Mouse (Mus musculus) midbrain, embryonic 14.5 days (tissue): Measurements from ENCODE around the gene Commd1. TPM values are rescaled to one million over a fixed set of nuclear protein-coding genes. Genes with fewer than 3 reads are reported as not detected.

Experiments
- ATAC-seq: fragments of 200-750 bp; cut with Nextera tagmentation; 2 replicates; pipeline ENCODE4 v1.8.0; 2017; ENCODE audit warnings: moderate number of reproducible peaks, moderate library complexity; ENCODE audit not compliant: low FRiP score, low TSS enrichment
- DNase-seq: peaks from one replicate; pipeline ENCODE4 v3.0.0-alpha.2; 2015
- H3K27ac ChIP-seq: fragments of 300-500 bp; sonication (generic); replicated peaks from 2 replicates; pipeline ENCODE4 v1.5.1; 2014; ENCODE audit warnings: mild to moderate bottlenecking, low read depth, low read length, moderate library complexity
- H3K27me3 ChIP-seq: fragments of 300-500 bp; sonication (generic); 2 replicates; pipeline ENCODE4 v1.6.1; 2014; ENCODE audit warnings: low read length, control low read depth, mixed read lengths; ENCODE audit not compliant: control insufficient read depth, insufficient read depth
- H3K36me3 ChIP-seq: fragments of 300-500 bp; sonication (generic); 2 replicates; pipeline ENCODE4 v1.6.1; 2014; ENCODE audit warnings: low read length, control low read depth; ENCODE audit not compliant: control insufficient read depth, insufficient read depth
- H3K4me1 ChIP-seq: fragments of 300-500 bp; sonication (generic); 2 replicates; pipeline ENCODE4 v1.6.1; 2014; ENCODE audit warnings: mild to moderate bottlenecking, antibody characterized with exemption, low read length, control low read depth; ENCODE audit not compliant: control insufficient read depth, insufficient read depth
- H3K4me2 ChIP-seq: fragments of 300-500 bp; sonication (generic); 2 replicates; pipeline ENCODE4 v1.6.1; 2014; ENCODE audit warnings: mild to moderate bottlenecking, low read length, moderate library complexity
- H3K4me3 ChIP-seq: fragments of 300-500 bp; sonication (generic); replicated peaks from 2 replicates; pipeline ENCODE4 v1.5.1; 2014; ENCODE audit warnings: low read depth, low read length
- H3K9ac ChIP-seq: fragments of 300-500 bp; sonication (generic); replicated peaks from 2 replicates; pipeline ENCODE4 v1.6.1; 2014; ENCODE audit warnings: mild to moderate bottlenecking, low read length, moderate library complexity
- H3K9me3 ChIP-seq: fragments of 300-500 bp; sonication (generic); 2 replicates; pipeline ENCODE4 v1.6.1; 2016; ENCODE audit warnings: low read length, control low read depth, mixed read lengths; ENCODE audit not compliant: control insufficient read depth
- WGBS: fragments of 180-500 bp; shearing (Covaris S2); extraction: QIAGEN DNeasy Blood & Tissue Kit; methylation state at CpG from one replicate; pipeline ENCODE4 v1.1.7; 2014; 5-methylcytosine and 5-hydroxymethylcytosine counted together
- polyA plus RNA-seq: library from polyadenylated mRNA; unstranded; fragments of >200 nt; fragmentation: Nextera tagmentation; extraction: Ambion mirVana; gene quantifications from 2 replicates; pipeline ENCODE4 v1.2.1, GENCODE M21; 2014

The Commd1 gene
- polyA plus RNA-seq, 1 experiment from 2014 or later = 270 TPM

GRCm38 (mm10) chr11:22981543-22981950 lies 635 bp downstream of the Commd1 start:
- no peak for DNase-seq

GRCm38 (mm10) chr11:22981041-22981440 lies 1.1 kb downstream of the Commd1 start:
- Histone ChIP-seq H3K4me2 (peak overlapping the region; percentile 79), H3K4me1 (peaks cover 18% of the 10 kb centered on the region), H3K27ac (no peak overlapping the region), H3K4me3 (peak overlapping the region; percentile 59), H3K9me3 (no peaks in the 10 kb centered on the region), H3K27me3 (no peaks in the 10 kb centered on the region), H3K9ac (peak overlapping the region; percentile 76; the same call in 1 of the 2 replicates), H3K36me3 (peaks cover 16% of the 10 kb centered on the region; the same call in 1 of the 2 replicates)
- ATAC-seq (no peak), DNase-seq (no peak)
- WGBS = 47% methylated on average over 4 of the region's 4 CpGs

More at GRCm38 (mm10) chr11:22981543-22981950, 635 bp downstream of the Commd1 start:
- Histone ChIP-seq H3K9me3 (no peaks in the 10 kb centered on the region), H3K4me2 (peak overlapping the region; percentile 79), H3K27ac (peak overlapping the region; percentile 92), H3K27me3 (no peaks in the 10 kb centered on the region), H3K4me1 (peaks cover 13% of the 10 kb centered on the region), H3K4me3 (peak overlapping the region; percentile 59), H3K36me3 (peaks cover 16% of the 10 kb centered on the region; the same call in 1 of the 2 replicates), H3K9ac (peak overlapping the region; percentile 76)
- ATAC-seq = peak; percentile 24
- 3% methylated on average over 12 of the region's 12 CpGs for WGBS

- peaks cover 29% of the 10 kb centered on the region for H3K4me1 ChIP-seq
- no peak overlapping the region for H3K4me3 ChIP-seq
- H3K9me3 ChIP-seq = no peaks in the 10 kb centered on the region
- ATAC-seq (no peak), DNase-seq (no peak)
- peaks cover 16% of the 10 kb centered on the region; the same call in 1 of the 2 replicates for H3K36me3 ChIP-seq
- WGBS = 87% methylated on average over 1 of the region's 1 CpGs
- H3K27ac ChIP-seq = no peak overlapping the region
- H3K4me2 ChIP-seq = no peak overlapping the region
- no peaks in the 10 kb centered on the region for H3K27me3 ChIP-seq
- H3K9ac ChIP-seq = no peak overlapping the region
Observed at GRCm38 (mm10) chr11:22979221-22979620, 3.0 kb downstream of the Commd1 start.

- DNase-seq = no peak
- 65% methylated on average over 1 of the region's 1 CpGs for WGBS
- Histone ChIP-seq H3K9me3 (no peaks in the 10 kb centered on the region), H3K36me3 (peaks cover 16% of the 10 kb centered on the region; the same call in 1 of the 2 replicates), H3K4me3 (no peak overlapping the region), H3K27ac (no peak overlapping the region), H3K27me3 (no peaks in the 10 kb centered on the region), H3K9ac (no peak overlapping the region), H3K4me2 (no peak overlapping the region), H3K4me1 (peaks cover 29% of the 10 kb centered on the region)
- no peak for ATAC-seq
Observed at GRCm38 (mm10) chr11:22978711-22979110, 3.5 kb downstream of the Commd1 start.

GRCm38 (mm10) chr11:22978215-22978614 lies 4.0 kb downstream of the Commd1 start:
- peaks cover 29% of the 10 kb centered on the region for H3K4me1 ChIP-seq
- 98% methylated on average over 3 of the region's 3 CpGs for WGBS
- DNase-seq (no peak), ATAC-seq (no peak)
- peaks cover 16% of the 10 kb centered on the region; the same call in 1 of the 2 replicates for H3K36me3 ChIP-seq
- no peaks in the 10 kb centered on the region for H3K27me3 ChIP-seq
- peaks cover 4% of the 10 kb centered on the region; the same call in 1 of the 2 replicates for H3K9me3 ChIP-seq
- H3K4me3 ChIP-seq = no peak overlapping the region
- no peak overlapping the region for H3K9ac ChIP-seq
- H3K4me2 ChIP-seq = no peak overlapping the region
- no peak overlapping the region for H3K27ac ChIP-seq

- peak overlapping the region; percentile 42 for H3K27ac ChIP-seq
- peak overlapping the region; percentile 54 for H3K4me3 ChIP-seq
- H3K4me2 ChIP-seq = peak overlapping the region; percentile 54
- 49% methylated on average over 14 of the region's 14 CpGs for WGBS
- DNase-seq (no peak), ATAC-seq (no peak)
- peak overlapping the region; percentile 51 for H3K9ac ChIP-seq
- H3K9me3 ChIP-seq = peaks cover 20% of the 10 kb centered on the region
- no peaks in the 10 kb centered on the region for H3K27me3 ChIP-seq
- H3K36me3 ChIP-seq = peaks cover 9% of the 10 kb centered on the region; the same call in 1 of the 2 replicates
- H3K4me1 ChIP-seq = peaks cover 21% of the 10 kb centered on the region; the same call in 1 of the 2 replicates
Observed at GRCm38 (mm10) chr11:22973599-22973998, 8.6 kb downstream of the Commd1 start.

GRCm38 (mm10) chr11:22972746-22973526 lies 9.2 kb downstream of the Commd1 start:
- peak overlapping the region; percentile 65 for H3K9ac ChIP-seq
- peak overlapping the region; percentile 65 for H3K4me2 ChIP-seq
- H3K36me3 ChIP-seq = peaks cover 6% of the 10 kb centered on the region; the same call in 1 of the 2 replicates
- 46% methylated on average over 45 of the region's 46 CpGs for WGBS
- H3K27ac ChIP-seq = peak overlapping the region; percentile 74
- DNase-seq = peak; percentile 87
- H3K4me1 ChIP-seq = peaks cover 21% of the 10 kb centered on the region; the same call in 1 of the 2 replicates
- H3K4me3 ChIP-seq = peak overlapping the region; percentile 54
- peak; percentile 62 for ATAC-seq
- H3K27me3 ChIP-seq = no peaks in the 10 kb centered on the region
- peaks cover 23% of the 10 kb centered on the region for H3K9me3 ChIP-seq

- no peaks in the 10 kb centered on the region for H3K36me3 ChIP-seq
- H3K27ac ChIP-seq = peak within 1 kb of the TSS; percentile 74
- peak within 1 kb of the TSS; percentile 54 for H3K4me3 ChIP-seq
- no peaks in the 10 kb centered on the region for H3K27me3 ChIP-seq
- H3K9me3 ChIP-seq = peaks cover 28% of the 10 kb centered on the region
- peak; percentile 85 for DNase-seq
- peak; percentile 75 for ATAC-seq
- H3K4me1 ChIP-seq = peaks cover 21% of the 10 kb centered on the region; the same call in 1 of the 2 replicates
- peak within 1 kb of the TSS; percentile 65 for H3K4me2 ChIP-seq
- WGBS = 50% methylated on average over 56 of the region's 56 CpGs
- peak within 1 kb of the TSS; percentile 65 for H3K9ac ChIP-seq
Observed at GRCm38 (mm10) chr11:22971835-22972709, 10.1 kb downstream of the Commd1 start, which contains the start of gene Zrsr1. TSS of gene Zrsr1 (plus strand) at chr11:22972005.
